Mouse (Mus musculus): ENCODE data around the gene Arl5c.

The Arl5c gene

DNA sequence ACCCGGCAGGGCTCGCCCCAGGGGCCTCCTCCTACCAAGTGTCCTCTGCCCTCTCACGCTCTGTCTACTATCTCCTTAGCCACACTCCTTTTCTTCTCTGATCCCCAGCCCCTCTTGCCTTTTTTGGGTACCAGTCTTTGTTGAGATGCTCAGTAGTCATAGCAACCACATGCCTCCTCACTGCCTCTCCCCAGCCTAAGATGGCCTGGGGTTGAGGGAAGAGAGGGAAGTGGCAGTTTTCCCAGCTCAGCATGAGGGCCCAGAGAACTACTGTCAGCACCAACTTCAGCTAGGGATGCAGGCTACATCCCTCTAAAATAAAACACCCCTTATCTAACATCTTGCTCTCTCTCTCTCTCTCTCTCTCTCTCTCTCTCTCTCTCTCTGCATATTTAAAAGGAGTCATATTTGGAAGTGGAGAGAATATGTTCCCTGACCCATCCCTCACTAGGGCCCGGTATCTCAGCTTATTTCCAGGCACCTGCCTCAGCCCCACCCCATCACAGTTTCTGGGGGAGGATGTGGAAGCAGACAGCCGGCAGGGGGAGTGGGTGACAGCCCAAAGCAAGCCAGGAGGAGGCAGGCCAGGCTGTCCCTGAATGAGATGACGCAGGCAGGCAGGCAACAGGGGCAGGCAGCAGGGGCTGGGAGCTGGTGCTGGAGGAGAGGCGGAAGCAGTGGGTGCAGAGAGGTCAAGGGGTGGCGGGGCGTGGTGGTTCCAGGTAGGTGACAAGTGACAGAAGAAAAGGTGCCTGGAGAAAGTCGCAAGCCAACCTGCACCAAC, 23.1 kb upstream of the Arl5c start:
- DNase-seq = peak; percentile 50

DNA sequence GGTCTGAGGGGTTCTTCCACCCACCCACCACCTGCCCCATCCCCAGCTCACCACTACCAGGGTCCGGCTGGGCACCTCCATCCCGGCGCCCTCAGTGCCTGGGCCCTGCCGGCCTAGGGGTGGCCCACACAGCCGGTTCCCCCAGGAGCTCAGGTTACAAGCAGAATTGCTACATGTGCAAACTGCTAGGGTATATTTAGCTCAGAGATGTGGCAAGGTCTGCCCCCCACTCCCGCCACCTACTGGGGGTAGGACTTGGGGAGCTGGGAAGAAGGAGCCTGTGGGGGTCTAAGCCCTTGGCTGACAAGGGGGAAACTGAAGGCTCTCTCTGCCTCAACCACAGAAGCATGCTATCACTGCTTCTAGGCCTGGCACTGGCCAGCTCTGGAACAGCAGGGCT, 22.2 kb upstream of the Arl5c start:
- no peak for DNase-seq

DNA sequence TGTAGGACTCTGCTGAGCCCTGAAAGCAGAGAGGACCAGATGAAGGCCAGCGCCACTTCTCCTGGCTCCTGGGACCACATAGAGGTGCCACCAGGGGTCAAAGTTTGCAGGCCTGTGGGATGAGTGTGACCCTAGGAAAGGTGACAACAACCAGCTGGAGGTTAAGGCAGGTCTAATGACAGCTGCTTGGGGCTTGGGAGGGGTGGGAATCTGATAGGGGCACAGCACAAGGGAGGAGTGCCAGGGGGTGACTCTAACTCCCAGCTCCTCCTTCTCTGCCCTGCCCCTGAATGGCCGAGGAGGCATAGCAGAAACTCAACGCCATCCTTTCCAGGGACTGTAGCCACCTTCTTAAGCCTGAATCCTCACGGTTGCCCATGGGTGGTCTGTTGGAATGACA, 20.8 kb upstream of the Arl5c start:
- no peak for DNase-seq

DNA sequence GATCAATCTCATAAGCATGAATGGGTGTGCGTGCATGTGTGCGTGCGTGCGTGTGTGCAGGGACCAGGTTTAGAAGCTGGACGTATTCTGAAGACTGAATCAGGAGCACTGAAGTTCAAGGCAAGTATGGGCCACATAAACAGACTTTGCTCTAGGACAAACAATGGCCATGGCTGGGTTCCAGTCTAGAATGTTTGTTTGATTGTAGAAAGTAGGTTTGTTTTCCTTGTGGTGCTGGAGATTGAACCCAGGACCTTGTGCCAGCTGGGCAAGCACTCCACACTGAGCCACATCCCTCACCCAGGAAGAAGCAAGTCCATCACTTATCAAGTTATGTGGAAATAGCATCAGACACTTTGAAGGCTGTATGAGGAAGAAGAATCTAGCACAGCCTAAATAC, 20.2 kb upstream of the Arl5c start:
- no peak for DNase-seq

DNA sequence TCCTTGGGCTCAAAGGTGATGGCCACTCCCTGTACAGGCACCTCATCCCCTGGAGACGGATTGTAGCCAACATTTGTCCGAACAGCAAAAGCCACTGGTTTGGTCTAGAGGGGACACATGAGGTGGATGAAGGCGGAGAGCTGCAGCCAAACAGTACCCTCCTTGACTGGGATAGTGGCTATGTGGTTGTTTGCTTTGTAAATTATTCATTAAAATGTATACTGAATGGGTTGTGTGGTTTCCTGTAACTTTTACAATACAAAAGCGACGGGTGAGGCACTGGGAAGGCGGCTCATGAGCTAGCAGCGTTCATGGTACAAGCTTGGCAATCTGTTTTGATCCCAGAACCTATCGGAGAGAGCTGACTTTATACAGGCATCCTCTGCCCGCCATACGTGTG, 16.9 kb upstream of the Arl5c start:
- no peak for DNase-seq

DNA sequence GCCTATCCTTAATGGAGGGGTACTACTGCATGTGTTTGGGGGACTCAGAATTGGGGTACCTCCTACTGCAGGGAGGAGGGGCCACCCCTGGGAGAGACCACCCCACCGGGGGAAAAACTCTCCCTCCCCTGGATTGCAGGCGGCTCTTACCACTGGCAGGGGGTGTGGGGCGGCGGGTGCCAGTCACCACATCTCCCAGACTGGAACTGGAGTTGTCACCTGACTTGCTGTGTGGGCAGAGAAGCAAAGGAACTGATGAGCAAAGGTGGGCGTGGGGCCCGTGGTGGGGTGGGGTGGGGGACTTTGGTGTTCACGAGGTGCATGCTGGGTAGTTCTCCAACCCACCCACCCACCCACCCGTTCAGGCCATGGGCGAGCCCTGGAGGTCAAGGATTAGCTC, 15.7 kb upstream of the Arl5c start:
- no peak for DNase-seq

DNA sequence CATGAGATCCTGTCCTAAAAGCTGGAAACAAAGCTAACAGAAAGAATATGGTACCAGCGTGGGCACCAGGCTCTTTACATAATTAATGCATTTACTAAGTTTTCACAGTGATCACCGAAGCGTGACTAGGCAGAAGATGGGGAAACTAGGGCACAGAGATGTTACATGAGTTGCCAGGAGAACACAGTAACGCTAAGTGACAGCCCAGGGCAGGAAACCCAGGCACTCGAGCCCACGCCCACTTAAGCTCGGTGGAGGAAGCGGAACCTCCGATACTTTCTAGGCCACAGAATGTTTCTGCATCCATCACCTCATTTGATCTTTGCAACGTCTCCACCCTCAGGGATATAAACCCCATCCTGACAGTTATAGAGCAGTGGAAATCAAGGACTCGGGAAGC, 12.1 kb upstream of the Arl5c start:
- DNase-seq = no peak

DNA sequence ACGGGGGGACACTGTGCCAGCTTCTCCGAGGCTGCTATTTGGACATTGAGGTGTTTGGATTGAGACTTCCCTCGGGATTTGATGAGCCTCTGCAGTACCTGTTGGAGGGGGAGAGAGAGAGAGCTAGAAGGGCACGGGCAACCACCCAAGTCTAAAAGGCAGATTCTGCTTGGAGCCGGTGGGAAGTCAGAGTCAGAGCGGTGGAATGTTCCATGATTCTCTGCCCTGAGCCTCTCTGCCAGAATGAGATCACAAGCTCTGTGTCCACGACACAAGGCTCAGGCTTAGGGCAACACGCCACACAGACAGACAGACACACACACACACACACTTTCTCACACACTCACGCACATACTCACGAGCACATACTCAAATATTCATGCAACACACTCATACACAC, 9.7 kb upstream of the Arl5c start:
- DNase-seq = no peak

DNA sequence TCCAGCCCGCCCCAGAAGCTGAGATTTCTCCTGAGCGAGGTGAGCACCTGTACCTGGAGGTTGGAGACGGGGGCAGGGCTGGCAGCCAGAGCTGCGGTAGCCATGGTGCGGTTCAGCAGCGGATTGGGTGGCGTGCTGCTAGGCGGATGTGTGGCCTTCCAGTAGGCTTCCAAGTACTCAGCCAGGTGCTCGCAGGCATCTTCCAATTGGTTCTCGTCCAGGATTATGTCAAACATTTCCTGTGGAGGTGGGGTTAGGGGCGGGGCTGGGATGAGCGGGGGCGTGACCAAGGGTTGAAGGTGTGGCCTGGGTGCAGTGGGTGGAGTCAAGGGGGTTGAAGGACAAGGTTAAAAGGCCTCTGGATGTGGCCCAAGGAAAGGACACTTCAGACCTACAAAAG, 9.1 kb upstream of the Arl5c start:
- no peak for DNase-seq

DNA sequence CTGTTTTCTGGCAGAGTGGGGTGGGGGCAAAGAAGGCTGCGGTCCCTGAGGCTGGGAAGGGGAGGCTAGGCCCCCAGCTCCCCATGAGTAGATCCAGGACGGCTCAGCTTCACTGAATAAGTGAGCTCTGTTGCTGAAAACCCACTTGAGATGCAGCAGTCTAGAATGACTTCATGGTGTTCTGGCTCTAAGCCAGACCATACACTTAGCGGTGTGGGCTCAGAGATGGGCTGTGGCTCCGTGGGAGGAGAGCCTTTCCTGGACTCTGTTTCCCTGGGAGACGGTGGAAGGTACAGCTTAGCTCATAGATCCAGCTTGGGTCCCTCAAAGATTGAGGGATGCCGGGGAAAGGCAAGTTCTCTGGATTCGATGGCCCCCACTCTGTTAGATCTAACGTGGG, 8.2 kb upstream of the Arl5c start:
- no peak for DNase-seq

DNA sequence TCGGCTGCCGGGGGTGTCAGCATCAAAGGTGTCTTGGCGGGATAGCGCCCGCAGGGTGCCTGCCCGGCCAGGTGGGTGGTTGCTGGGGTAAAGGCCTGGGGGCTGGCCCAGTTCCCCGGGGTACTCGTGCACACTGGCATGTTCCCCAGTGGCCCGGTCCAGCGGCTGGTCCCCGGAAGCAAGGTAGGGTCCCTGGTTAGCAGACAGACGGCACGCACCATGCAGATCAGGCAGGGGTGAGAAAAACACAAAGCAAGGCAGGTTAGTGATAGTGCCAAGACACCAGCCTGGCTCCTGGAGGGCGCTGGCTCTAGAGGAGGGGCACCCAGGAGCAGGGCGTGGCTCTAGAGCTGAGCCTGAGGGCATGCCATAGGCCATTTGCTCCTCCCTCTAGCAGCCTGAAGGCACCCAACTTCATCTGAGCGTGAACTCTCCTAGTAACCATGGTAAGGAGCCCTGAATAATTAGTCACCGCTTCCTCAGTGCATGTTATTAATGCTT, 7.2 kb upstream of the Arl5c start:
- no peak for DNase-seq

DNA sequence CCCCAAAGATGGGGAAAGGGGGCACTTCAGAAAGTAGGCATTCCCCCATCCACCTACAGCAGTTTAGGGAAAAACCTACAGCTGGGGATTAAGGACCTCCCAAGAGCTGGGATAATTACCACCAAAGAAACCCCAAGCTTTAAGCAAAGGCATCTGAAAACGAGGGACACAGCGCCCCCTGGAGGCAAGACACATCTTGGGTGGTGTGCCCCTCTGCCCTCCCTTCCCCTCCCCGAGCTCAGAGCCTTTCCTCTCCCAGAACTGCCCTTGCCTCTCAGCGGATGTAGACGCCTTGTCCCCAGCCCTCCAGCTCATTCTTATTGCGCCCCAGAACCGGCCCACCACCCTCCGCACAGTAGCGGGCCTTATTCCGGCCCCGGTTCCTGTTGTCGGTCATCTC, 6.6 kb upstream of the Arl5c start:
- peak; percentile 85 for DNase-seq

DNA sequence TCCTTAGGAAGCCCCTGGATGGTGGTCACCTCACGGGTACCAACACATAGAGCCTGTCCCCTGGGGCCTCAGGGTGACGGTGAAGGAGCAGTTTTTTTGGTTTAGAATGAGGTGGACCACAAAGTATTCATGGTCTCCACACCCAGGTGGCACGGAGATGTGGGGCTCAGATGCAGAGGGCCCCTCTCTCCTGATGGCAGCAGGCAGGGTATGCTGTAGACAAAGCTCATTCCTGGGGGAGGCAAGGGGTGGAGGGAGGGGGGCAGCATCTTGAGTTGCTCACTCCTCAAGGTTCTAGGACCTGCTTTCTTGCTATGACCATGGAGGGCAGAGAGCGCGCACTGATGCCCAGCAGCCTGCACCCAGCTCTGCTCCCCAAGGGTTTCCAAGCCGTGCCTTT, 6.0 kb upstream of the Arl5c start:
- no peak for DNase-seq

DNA sequence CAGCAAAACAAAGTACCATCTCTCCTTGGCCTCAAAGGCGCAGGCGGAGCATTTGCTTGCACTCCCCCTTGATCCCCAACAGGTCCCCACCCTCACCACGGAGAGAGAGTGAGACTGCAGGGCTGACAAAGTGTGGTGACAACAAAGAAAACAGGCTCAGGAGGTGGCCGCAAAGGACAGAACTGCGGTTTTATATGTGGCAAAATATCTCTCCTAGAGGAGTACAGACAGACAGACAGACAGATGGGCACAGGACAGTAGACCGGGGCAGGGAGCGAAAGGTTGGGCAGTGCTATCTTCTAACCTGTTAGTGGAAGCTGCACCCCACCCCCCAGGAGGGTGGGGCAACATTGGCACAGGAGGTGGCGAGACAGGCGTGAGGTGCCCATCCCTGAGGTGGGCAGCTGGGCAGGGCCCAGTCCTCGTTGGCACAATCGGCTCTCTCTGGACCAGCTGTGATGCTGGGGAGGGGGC, 5.4 kb upstream of the Arl5c start:
- DNase-seq = no peak

DNA sequence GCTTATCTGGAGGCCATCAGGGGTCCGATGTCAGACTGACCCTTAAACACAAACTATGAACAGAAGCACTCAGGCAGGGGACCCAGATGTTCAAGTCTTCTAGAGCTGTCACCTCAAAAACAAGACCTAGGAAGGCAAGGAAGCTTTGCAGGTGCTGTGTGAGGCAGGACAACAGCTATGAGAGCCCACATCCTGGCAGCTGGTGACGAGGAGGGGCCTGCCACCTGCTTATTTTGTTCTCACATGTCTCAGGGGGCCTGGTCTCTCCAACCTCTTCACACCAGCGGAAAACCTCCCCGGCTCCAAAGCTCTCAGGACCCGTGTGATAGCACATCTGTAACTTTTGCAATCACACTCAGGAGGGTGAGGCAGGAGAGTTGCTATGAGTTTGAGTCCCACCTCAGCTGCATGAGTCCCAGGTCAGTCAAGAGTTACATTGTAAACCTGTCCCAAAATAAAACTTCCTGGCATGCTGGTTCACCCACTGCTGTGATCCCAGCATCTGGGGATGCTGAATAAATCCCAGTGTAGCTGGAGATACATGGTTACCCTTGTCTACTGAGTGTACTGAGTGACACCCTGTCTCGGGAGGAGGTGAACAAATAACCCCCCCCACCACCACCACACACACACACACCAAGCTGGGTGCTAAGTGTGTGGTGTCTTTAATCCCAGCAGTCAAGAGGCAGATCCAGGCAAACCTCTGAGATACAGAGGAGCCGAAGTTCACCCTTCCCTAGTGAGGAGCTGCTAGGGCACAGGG, 4.6 kb upstream of the Arl5c start:
- no peak for DNase-seq

DNA sequence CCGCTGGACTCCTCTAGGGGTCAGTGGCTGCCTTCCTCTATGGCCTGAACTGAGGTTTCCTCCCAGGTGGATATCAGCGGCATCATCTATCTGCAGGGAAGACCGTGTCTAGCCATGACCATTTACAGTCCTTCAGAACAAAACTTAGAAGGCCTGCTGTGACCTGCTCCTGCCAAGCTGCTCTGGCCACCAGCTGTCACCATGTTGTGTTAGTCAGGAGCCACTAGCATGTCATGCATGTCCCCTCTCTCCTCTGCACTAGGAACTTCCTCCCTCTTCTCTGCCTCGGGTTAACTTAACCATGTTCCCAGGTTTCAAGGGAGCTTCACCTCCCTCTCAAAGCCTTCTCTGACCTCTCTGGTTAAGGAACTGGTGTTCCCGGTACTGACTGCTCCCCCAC, 3.8 kb upstream of the Arl5c start:
- DNase-seq = no peak

DNA sequence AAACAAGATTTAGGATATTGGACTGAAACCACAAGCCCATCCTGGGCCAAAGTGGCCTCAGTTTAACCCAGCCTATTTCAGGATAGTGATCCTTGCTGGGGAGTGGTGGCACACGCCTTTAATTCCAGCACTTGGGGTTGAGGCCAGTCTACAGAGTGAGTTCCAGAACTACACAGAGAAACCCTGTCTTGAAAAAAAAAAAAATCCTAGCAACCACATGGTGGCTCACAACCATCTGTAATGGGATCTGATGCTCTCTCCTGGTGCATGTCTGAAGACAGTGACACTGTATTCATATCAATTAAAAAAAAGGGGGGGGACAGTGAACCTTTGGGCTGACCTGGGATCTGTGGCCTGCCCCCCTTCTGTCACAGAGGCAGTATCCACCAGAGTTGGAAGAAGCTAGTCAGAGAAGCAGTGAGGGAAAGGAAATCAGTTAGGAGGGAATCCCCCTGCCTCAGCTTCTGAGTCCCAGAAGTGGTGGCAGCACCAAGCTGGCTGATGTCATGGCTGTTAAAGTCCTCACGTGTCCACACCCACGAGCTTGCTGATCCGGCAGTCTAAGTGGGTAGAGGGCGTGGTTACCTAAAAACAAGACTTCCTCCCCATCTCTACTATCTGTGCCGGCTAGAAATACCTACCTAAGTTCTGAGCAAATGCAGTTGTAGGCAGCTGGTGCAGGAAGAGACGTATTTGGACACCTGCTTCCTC, 3.1 kb upstream of the Arl5c start:
- no peak for DNase-seq

DNA sequence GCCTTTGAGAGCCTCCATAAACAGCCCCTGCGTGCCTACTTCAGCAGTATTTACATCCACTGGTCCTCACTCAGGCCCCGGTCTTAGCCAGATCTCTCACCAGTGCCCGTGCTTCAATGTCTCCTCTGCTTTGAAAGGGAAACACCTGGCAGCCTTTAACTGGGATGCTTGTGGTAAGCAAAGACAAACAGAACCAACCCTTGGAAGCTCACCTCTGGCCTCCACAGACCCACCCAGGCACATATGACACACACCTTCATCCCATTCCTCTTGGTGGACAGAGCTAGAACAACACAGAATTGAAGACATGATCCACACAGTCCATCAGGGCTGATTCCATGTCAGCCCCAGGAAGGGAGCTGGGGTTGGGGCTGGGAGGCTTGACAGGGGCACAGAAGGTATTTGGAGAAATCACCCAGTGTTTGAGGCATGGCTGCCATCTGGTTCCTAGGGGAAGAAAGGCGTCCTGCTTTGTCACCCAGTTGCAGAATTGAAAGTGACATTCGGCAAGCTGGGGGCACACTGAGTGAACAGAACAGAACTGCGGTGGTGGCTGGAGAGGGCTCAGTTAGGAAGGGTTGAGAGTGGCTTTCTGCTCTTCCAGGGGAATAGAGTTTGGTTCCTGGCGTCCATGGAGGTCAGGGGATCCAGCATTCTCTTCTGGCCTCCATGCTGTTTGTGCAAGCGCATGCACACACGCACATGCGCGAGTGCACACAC, 2.3 kb upstream of the Arl5c start:
- no peak for DNase-seq

DNA sequence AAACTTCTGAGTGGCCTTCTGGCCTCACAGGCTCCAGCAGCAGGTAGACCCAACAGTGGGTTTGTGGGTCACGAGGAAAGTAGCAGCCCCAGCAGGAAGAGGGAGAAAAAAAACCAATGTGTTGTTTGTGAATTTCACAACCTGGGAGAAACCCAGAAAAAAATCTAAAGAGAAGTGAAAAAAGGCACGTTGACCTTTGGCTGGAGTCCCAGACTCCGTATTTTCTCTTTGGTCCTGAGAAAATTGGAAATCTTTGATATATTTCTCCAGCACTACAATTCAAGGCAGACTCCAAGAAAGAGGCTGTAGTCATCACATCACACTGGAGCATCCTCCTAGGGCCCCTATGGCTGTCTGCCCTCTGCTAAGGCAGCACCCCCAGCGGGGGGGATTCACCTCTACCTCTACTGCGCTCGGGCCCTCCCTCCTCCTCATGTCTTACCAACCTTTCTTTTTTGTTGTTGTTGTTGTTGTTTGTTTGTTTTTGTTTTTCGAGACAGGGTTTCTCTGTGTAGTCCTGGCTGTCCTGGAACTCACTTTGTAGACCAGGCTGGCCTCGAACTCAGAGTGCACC, 1.5 kb upstream of the Arl5c start:
- DNase-seq = no peak

DNA sequence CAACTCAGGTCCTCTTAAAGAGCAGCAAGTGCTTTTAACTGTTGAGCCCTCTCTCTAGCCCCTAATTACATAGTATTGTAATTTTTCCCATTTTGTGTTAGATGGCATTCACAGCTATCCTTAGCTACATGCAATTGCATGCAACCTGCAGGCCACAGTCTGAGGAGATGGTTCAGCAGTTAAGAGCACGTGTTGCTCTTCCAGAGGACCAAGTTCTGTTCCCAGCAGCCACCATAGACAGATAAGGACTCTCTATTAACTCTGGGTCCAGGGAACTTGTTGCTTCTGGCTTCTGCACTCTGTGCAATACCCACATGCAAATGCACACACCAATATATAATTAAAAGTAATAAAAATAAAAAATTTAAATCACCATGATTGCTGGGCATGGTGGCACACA, 710 bp upstream of the Arl5c start:
- no peak for DNase-seq

DNA sequence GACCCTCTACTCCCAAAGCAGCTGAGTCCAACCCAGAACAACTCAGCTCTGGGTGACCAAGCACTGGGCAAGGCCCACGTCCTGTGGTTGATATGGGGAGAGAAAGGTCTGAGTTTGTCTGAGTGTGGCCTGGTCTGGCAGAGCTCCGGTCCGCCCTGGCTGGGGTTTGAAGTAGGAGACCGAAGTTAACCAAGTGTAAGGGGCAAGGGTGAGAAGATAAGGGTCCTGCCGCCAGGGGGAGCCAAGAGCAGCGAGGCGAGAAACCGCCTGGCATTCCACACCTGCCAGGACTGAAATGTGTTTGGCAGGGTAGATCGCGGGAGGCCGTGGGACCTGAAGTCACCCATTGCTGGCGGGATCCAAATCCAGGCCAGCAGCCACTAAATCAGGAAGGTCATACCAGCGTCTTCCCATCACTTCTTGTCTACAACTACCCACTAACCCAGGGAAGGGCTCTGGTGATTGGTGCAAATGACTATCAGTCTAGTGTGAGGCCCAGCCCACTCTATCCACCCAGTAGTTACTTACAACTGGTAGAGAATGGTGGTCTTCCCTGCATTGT, 1.4 kb downstream of the Arl5c start:
- DNase-seq = peak; percentile 79

DNA sequence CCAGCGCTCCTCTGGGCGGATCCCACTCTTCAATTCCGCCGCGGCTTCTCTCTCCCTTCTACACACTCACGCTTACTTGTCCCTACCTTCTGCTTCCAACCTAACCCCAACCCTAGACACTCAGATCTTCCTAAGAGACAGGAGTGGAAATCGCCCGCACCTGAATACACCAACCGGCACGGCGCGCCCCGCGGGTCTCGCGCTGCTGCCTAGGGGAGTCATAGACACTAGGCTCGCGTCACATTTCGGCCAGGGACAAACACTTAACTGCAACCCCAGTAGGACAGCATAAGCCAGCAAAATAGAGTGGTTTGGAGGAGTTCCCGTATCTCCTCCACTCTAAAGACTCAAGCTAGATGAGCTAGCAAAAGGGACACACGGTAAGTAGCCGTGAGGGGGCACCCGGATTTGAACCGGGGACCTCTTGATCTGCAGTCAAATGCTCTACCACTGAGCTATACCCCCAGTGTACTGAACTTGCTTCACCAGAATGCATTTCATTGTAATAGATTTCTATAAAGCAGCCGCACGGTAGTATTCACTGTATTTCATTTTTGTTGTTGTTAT, 7.4 kb downstream of the Arl5c start:
- DNase-seq = peak; percentile 89
